Mouse (Mus musculus): ENCODE measurements around the gene Olfr1411. TPM values are rescaled to one million over a fixed set of nuclear protein-coding genes. Genes with fewer than 3 reads are reported as not detected.
A peak's percentile ranks its signal among the peaks of the same experiment; 100 is the strongest.

Olfr1411 gene
- total and polyA plus RNA-seq, 2 experiments from 2014 or later: not detected

GRCm38 (mm10) chr1:92607711-92608110, 13.5 kb downstream of the Olfr1411 start:
- Histone ChIP-seq H3K4me2 (ENCODE audit: low read depth, low read length) (no peak overlapping the region), H3K9me3 (replicated peaks; ENCODE audit: control insufficient read depth, low read length) (no peaks in the 10 kb centered on the region), H3K27ac (ENCODE audit: low read depth) (no peak overlapping the region), H3K4me1 (ENCODE audit: control insufficient read depth, insufficient read depth) (no peaks in the 10 kb centered on the region), H3K36me3 (replicated peaks; ENCODE audit: control insufficient read depth, insufficient read depth, low read length) (no peaks in the 10 kb centered on the region), H3K9ac (replicated peaks; ENCODE audit: low read depth, low read length) (no peak overlapping the region), H3K4me3 (ENCODE audit: low read depth, low read length) (no peak overlapping the region), H3K27me3 (ENCODE audit: control insufficient read depth, insufficient read depth, low read length) (no peaks in the 10 kb centered on the region; the same call in 1 of the 2 replicates)
- ATAC-seq (ENCODE audit: insufficient read depth, low read depth): no peak
- no peak for DNase-seq (ENCODE audit: low spot score)
- 61% methylated on average over 4 of the region's 4 CpGs for WGBS
- TF ChIP-seq EP300 (IDR thresholded peaks at IDR 0.05; ENCODE audit: low read depth) (no peak), CTCF (IDR thresholded peaks at IDR 0.05; ENCODE audit: low read depth) (no peak)

- ATAC-seq (ENCODE audit: insufficient read depth, low read depth) (no peak), DNase-seq (ENCODE audit: low spot score) (peak; percentile 20)
- Histone ChIP-seq H3K4me3 (ENCODE audit: low read depth, low read length) (no peak overlapping the region), H3K9ac (replicated peaks; ENCODE audit: low read depth, low read length) (no peak overlapping the region), H3K36me3 (replicated peaks; ENCODE audit: control insufficient read depth, insufficient read depth, low read length) (no peaks in the 10 kb centered on the region), H3K9me3 (replicated peaks; ENCODE audit: control insufficient read depth, low read length) (no peaks in the 10 kb centered on the region), H3K27me3 (ENCODE audit: control insufficient read depth, insufficient read depth, low read length) (no peaks in the 10 kb centered on the region; the same call in 1 of the 2 replicates), H3K4me2 (ENCODE audit: low read depth, low read length) (no peak overlapping the region), H3K4me1 (ENCODE audit: control insufficient read depth, insufficient read depth) (no peaks in the 10 kb centered on the region), H3K27ac (ENCODE audit: low read depth) (no peak overlapping the region)
- peak; percentile 87 for TF ChIP-seq CTCF (IDR thresholded peaks at IDR 0.05; ENCODE audit: low read depth)
- no peak for TF ChIP-seq EP300 (IDR thresholded peaks at IDR 0.05; ENCODE audit: low read depth)
- WGBS: 5% methylated on average over 5 of the region's 5 CpGs
Measured at GRCm38 (mm10) chr1:92611008-92611407, 16.8 kb downstream of the Olfr1411 start.

- no peak for TF ChIP-seq CTCF (IDR thresholded peaks at IDR 0.05; ENCODE audit: low read depth)
- TF ChIP-seq EP300 (IDR thresholded peaks at IDR 0.05; ENCODE audit: low read depth): no peak
- ATAC-seq (ENCODE audit: insufficient read depth, low read depth): no peak
Measured at GRCm38 (mm10) chr1:92613175-92613574, 19.0 kb downstream of the Olfr1411 start.

GRCm38 (mm10) chr1:92614516-92614915, 20.3 kb downstream of the Olfr1411 start:
- TF ChIP-seq EP300 (IDR thresholded peaks at IDR 0.05; ENCODE audit: low read depth) (no peak), CTCF (IDR thresholded peaks at IDR 0.05; ENCODE audit: low read depth) (peak; percentile 57)
- H3K4me2 ChIP-seq (ENCODE audit: low read depth, low read length): no peak overlapping the region
- no peaks in the 10 kb centered on the region for H3K9me3 ChIP-seq (replicated peaks; ENCODE audit: control insufficient read depth, low read length)
- no peaks in the 10 kb centered on the region for H3K36me3 ChIP-seq (replicated peaks; ENCODE audit: control insufficient read depth, insufficient read depth, low read length)
- no peak for ATAC-seq (ENCODE audit: insufficient read depth, low read depth)
- 4% methylated on average over 1 of the region's 1 CpGs for WGBS
- DNase-seq (ENCODE audit: low spot score): peak; percentile 14
- no peaks in the 10 kb centered on the region for H3K4me1 ChIP-seq (ENCODE audit: control insufficient read depth, insufficient read depth)
- H3K27ac ChIP-seq (ENCODE audit: low read depth): no peak overlapping the region
- no peak overlapping the region for H3K4me3 ChIP-seq (ENCODE audit: low read depth, low read length)
- H3K9ac ChIP-seq (replicated peaks; ENCODE audit: low read depth, low read length): no peak overlapping the region
- H3K27me3 ChIP-seq (ENCODE audit: control insufficient read depth, insufficient read depth, low read length): no peaks in the 10 kb centered on the region; the same call in 1 of the 2 replicates

More at GRCm38 (mm10) chr1:92613175-92613574, 19.0 kb downstream of the Olfr1411 start:
- no peak overlapping the region for H3K9ac ChIP-seq (replicated peaks; ENCODE audit: low read depth, low read length)
- 42% methylated on average over 4 of the region's 4 CpGs for WGBS
- H3K36me3 ChIP-seq (replicated peaks; ENCODE audit: control insufficient read depth, insufficient read depth, low read length): no peaks in the 10 kb centered on the region
- DNase-seq (ENCODE audit: low spot score): no peak
- H3K27me3 ChIP-seq (ENCODE audit: control insufficient read depth, insufficient read depth, low read length): no peaks in the 10 kb centered on the region; the same call in 1 of the 2 replicates
- H3K27ac ChIP-seq (ENCODE audit: low read depth): no peak overlapping the region
- no peak overlapping the region for H3K4me2 ChIP-seq (ENCODE audit: low read depth, low read length)
- no peaks in the 10 kb centered on the region for H3K4me1 ChIP-seq (ENCODE audit: control insufficient read depth, insufficient read depth)
- no peaks in the 10 kb centered on the region for H3K9me3 ChIP-seq (replicated peaks; ENCODE audit: control insufficient read depth, low read length)
- H3K4me3 ChIP-seq (ENCODE audit: low read depth, low read length): no peak overlapping the region

- Histone ChIP-seq H3K27me3 (ENCODE audit: control insufficient read depth, insufficient read depth, low read length) (no peaks in the 10 kb centered on the region), H3K9ac (replicated peaks; ENCODE audit: low read depth, low read length) (no peak overlapping the region), H3K4me2 (ENCODE audit: low read depth, low read length) (no peak overlapping the region), H3K4me3 (ENCODE audit: low read depth, low read length) (no peak overlapping the region), H3K4me1 (ENCODE audit: control insufficient read depth, insufficient read depth) (no peaks in the 10 kb centered on the region), H3K27ac (ENCODE audit: low read depth) (no peak overlapping the region), H3K36me3 (replicated peaks; ENCODE audit: control insufficient read depth, insufficient read depth, low read length) (no peaks in the 10 kb centered on the region), H3K9me3 (replicated peaks; ENCODE audit: control insufficient read depth, low read length) (no peaks in the 10 kb centered on the region)
- ATAC-seq (ENCODE audit: insufficient read depth, low read depth) (no peak), DNase-seq (ENCODE audit: low spot score) (no peak)
- TF ChIP-seq CTCF (IDR thresholded peaks at IDR 0.05; ENCODE audit: low read depth): no peak
- no peak for TF ChIP-seq EP300 (IDR thresholded peaks at IDR 0.05; ENCODE audit: low read depth)
- 65% methylated on average over 1 of the region's 1 CpGs for WGBS
Measured at GRCm38 (mm10) chr1:92616046-92616445, 21.8 kb downstream of the Olfr1411 start.

- WGBS: 69% methylated on average over 2 of the region's 2 CpGs
- no peaks in the 10 kb centered on the region for H3K4me1 ChIP-seq (ENCODE audit: control insufficient read depth, insufficient read depth)
Measured at GRCm38 (mm10) chr1:92617488-92617887, 23.3 kb downstream of the Olfr1411 start, which contains the start of gene Olfr12. TSS of gene Olfr12 (plus strand) at chr1:92617788.

More at GRCm38 (mm10) chr1:92617488-92617887, 23.3 kb downstream of the Olfr1411 start, which contains the start of gene Olfr12:
- no peak for ATAC-seq (ENCODE audit: insufficient read depth, low read depth)
- DNase-seq (ENCODE audit: low spot score): no peak
- no peaks in the 10 kb centered on the region for H3K9me3 ChIP-seq (replicated peaks; ENCODE audit: control insufficient read depth, low read length)
- no peak within 1 kb of the TSS for H3K4me3 ChIP-seq (ENCODE audit: low read depth, low read length)
- no peak within 1 kb of the TSS for H3K4me2 ChIP-seq (ENCODE audit: low read depth, low read length)
- no peak within 1 kb of the TSS for H3K9ac ChIP-seq (replicated peaks; ENCODE audit: low read depth, low read length)
- no peak for TF ChIP-seq CTCF (IDR thresholded peaks at IDR 0.05; ENCODE audit: low read depth)
- TF ChIP-seq EP300 (IDR thresholded peaks at IDR 0.05; ENCODE audit: low read depth): no peak
- H3K36me3 ChIP-seq (replicated peaks; ENCODE audit: control insufficient read depth, insufficient read depth, low read length): no peaks in the 10 kb centered on the region
- H3K27ac ChIP-seq (ENCODE audit: low read depth): no peak within 1 kb of the TSS
- no peaks in the 10 kb centered on the region for H3K27me3 ChIP-seq (ENCODE audit: control insufficient read depth, insufficient read depth, low read length)

Data from heart, postnatal 0 days (tissue).